Mouse (Mus musculus): ENCODE measurements around the gene Fyb2.

Fyb2 gene

DNA sequence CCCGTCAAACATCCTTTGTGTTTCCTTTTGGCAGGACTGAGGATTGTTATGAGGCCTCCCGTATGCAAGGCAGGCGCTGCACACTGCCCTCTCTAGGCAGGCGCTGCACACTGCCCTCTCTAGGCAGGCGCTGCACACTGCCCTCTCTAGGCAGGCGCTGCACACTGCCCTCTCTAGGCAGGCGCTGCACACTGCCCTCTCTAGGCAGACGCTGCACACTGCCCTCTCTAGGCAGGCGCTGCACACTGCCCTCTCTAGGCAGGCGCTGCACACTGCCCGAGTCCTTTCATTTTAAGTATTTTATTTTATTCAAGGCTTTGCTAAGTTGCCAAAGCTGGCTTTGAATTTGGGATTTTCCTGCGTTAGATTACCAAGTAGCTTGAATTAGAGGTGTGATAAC is 91.4 kb downstream of the Fyb2 start:
- DNase-seq (ENCODE audit: extremely low read depth, insufficient read length, low spot score): peak; percentile 30

DNA sequence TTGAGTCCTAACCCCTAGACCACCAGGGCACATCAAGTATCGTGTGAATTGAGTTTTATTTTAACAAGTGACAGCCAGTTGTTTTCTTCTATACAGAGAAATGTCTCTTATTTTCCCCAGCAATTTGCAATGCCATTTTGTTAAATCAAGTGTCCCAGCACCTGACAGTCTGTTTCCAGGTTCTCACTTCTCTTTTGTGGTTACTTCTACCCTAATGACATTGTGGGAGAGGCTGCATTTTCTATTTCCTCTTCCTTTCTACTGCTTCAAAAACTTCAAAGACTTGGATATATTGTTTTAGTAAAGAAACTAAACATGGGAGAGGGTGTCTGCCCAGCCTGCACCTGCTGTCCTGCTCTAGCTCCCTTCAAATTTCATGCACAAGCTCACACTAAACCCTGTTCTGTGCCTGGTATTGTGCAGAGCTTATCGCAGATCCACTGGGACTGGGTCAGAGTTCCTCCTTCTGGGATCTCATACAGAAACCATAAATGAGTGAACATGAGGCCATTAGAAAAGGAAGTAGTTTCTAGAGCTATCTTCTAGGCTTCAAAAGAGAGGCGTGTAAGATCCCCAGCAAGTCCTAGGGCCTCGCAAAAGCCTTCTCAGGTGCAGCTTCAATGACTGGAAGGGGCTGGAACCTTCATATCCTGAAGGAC is 94.2 kb downstream of the Fyb2 start:
- DNase-seq (ENCODE audit: extremely low read depth, insufficient read length, low spot score): no peak

DNA sequence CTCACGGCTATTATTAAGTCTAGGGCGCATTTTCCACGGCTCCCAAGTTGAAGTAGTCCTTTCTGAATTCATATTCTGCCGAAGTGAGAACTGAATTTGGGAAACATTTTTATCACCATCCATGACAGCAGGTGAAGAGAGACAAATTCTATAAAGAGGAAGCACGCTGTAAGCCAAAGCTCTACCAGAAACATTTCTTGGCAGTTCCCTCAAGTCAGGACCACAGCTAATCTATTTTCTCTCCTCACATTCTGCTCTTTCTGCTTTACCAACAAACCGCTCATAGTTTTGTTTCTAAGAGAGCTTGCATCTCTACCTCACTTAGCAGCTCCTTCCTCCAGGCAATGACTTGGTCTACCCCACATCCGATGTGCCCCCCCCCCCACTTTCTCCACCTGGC is 100.5 kb downstream of the Fyb2 start:
- DNase-seq (ENCODE audit: extremely low read depth, insufficient read length, low spot score): no peak

DNA sequence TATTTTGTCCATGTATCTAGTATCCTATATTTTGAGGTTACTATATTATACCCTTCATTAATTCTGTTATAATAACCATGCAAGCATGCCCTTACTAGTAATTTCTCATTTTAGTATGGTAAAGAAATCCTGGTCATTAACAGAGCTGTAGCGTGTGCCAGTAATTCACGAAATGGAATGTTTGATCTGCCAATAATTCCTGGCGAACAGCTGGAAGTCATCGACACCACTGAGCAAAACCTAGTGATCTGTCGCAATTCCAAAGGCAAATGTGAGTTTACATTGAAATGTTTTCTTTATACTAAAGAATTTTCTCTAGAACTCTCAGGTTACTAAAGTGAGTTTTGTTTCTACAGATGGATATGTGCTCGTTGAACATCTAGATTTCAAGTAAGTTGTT is 102.2 kb downstream of the Fyb2 start:
- DNase-seq (ENCODE audit: extremely low read depth, insufficient read length, low spot score): no peak

DNA sequence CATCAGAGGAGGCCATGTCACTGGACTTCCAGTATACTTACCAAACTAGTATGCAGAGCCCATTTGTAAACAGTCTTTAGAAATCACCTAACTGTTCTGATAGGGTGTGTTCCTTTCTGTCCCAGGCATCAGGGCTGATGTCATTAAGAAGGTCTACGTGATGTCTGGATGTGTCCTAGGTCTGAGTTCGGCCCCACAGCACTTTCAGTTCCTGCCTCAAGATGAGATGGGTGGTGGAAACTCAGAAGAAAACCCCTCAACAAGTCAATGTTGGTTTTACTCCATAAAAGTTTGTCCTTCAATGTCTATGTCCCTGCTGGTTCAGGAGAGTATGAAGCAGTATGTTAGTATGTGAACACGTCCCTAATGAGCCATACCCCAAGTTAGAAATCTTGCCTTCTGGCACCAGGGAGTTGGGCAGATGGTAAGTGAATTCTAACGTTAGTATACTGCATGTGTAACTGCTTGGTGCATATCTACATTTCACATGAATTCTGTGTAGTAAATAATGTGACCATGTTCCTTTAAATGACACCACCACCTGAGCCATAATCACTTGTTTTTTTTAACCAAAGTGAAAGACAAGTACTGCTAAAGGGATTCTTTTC is 102.9 kb downstream of the Fyb2 start:
- DNase-seq (ENCODE audit: extremely low read depth, insufficient read length, low spot score): no peak

DNA sequence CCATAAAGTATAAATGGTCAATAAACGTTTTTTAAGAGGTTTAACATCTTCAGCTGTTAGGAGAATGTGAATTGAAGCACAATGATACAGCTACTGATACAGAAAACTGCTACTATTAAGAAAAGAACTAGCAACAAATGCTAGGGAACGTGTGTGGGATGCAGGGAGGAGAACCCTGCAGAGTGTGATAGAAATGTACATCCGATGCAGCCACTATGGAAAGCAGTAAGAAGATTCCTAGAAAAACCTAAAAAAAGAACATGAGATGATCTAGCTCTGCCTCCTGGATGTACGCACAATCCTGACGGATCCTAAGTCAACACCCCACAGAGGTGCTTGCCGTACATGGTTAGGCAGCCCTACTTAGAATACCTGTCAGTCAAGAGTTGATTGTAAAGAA is 114.0 kb downstream of the Fyb2 start:
- DNase-seq (ENCODE audit: extremely low read depth, insufficient read length, low spot score): no peak

DNA sequence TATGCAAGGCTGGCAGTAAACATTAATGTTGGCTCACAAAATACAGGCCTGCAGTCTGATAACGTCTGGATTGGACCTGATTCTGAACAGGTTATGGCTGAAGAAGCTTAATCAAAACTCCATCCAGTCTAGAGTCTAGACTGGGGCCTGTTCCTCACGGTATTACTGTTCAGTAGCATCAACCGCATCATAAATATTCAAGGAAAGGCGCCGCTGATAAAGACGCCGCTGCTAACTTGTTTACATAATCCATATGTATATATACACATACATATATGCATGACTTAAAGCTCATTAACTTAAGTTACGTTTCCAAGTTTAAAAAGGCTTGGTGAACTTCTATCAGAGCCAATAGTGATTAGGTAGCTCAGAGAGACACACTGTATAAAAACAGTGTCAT is 117.8 kb downstream of the Fyb2 start:
- no peak for DNase-seq (ENCODE audit: extremely low read depth, insufficient read length, low spot score)

DNA sequence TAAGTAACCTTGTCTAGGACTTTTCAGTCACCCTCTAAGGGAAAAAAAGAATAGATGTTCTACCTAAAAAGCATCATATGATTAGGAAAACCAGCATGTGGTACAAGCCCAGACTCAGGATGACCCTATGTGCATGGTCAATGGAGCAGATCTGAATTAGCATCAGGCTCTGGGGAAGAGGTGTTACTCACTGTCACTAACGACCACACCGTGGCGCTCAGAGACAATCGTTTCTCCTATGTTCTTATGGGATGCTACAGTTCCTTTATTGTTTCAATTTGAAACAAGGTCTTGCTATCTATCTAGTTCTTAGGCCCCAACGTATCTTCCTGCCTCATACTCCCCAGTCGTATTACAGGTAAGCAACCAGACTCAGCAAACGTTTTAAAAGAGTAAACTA is 119.9 kb downstream of the Fyb2 start:
- DNase-seq (ENCODE audit: extremely low read depth, insufficient read length, low spot score): no peak

DNA sequence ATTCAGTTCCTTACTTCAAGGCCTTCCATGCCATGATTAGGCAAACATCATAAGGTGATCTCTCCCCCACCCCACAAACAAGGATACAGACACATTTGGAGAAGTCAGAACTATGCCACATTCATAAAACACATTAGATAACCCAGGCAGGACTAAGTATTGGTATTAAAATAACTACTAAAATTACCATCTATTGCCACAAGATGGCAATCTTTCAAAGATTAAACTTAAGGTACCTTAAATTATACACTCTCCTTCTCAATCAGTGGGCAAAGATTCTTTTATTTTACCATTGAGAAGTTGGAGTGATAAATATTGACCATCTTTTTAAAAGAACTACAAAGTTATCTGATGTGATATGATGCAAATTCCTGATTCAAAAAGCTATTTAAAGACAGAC is 121.0 kb downstream of the Fyb2 start:
- DNase-seq (ENCODE audit: extremely low read depth, insufficient read length, low spot score): no peak

DNA sequence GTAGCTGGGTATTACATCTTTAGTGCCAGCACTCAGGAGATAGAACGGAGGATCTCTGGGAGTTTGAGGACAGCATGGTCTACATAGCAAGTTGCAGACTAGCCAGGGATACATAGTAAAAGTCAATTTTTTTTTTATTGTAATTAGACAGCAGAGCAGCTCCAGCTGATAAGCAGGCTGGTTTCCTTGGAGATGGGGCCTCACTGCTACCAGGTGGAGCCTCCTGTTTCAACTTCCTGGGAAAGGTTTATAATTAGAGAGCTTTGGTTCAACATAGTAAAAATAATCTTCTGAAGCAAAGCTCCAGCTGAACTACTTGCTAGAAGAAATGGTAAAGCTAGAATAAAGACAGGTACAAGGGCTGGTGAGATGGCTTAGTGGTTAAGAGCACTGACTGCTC is 136.8 kb downstream of the Fyb2 start:
- no peak for DNase-seq (ENCODE audit: extremely low read depth, insufficient read length, low spot score)

DNA sequence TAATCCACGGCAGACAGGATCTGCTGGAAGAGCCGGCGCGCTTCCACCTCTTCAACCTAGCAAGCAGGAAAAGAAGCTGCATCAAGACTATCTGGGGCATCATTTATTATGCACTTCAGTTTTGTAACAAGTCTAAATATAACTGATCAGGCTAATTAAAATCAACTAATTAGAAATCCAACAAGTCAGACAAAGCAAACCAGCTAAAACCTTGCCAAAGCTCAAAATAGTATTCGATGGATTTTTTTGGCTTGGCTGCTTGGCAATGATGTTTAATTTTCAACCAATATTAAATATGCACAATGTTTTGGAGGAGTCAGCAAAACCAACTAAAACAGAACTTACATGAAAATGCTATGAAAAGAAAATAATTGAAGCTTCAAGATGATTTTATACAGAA is 138.0 kb downstream of the Fyb2 start:
- DNase-seq (ENCODE audit: extremely low read depth, insufficient read length, low spot score): no peak

All from 3134 (cell line).